Mouse (Mus musculus) small intestine, adult 2 months (tissue): Measurements from ENCODE around the gene Cops7a. TPM values are rescaled to one million over a fixed set of nuclear protein-coding genes. Genes with fewer than 3 reads are reported as not detected.
A peak's percentile ranks its signal among the peaks of the same experiment; 100 is the strongest.

Source experiments
- H3K27ac ChIP-seq: fragments of 200-500 bp; 2 replicates; pipeline ENCODE4 v1.5.1; 2012; ENCODE audit warnings: low read depth, low read length, control low read depth, inconsistent platforms; ENCODE audit not compliant: insufficient read depth
- H3K27me3 ChIP-seq: fragments of 200-500 bp; 2 replicates; pipeline ENCODE4 v1.6.1; 2012; ENCODE audit warnings: mild to moderate bottlenecking, moderate library complexity, low read length, inconsistent platforms; ENCODE audit not compliant: control insufficient read depth, insufficient read depth
- H3K36me3 ChIP-seq: fragments of 200-500 bp; 2 replicates; pipeline ENCODE4 v1.6.1; 2012; ENCODE audit warnings: mild to moderate bottlenecking, low read length, control low read depth, inconsistent platforms; ENCODE audit not compliant: control insufficient read depth, insufficient read depth
- H3K4me1 ChIP-seq: fragments of 200-500 bp; 2 replicates; pipeline ENCODE4 v1.6.1; 2012; ENCODE audit warnings: low read length, inconsistent platforms, mixed read lengths; ENCODE audit not compliant: control insufficient read depth, insufficient read depth, insufficient read length
- H3K4me3 ChIP-seq: fragments of 200-500 bp; 2 replicates; pipeline ENCODE4 v1.5.1; 2012; ENCODE audit warnings: low read depth, mild to moderate bottlenecking, control low read depth, inconsistent platforms, low read length, moderate library complexity
- CTCF ChIP-seq: fragments of 200-500 bp; IDR thresholded peaks from 2 replicates; pipeline ENCODE4 v1.5.1; 2012; ENCODE audit warnings: low read depth, mild to moderate bottlenecking, control low read depth, inconsistent platforms, low read length, moderate library complexity, mixed read lengths; ENCODE audit not compliant: insufficient replicate concordance, insufficient read length; ENCODE audit errors: extremely low read depth
- POLR2A ChIP-seq: fragments of 200-500 bp; IDR thresholded peaks from 2 replicates; pipeline ENCODE4 v1.6.1; 2012; ENCODE audit warnings: low read depth, mild to moderate bottlenecking, control low read depth, inconsistent platforms, low read length, moderate library complexity
- WGBS: fragments of 180-500 bp; shearing (Covaris S2); methylation state at CpG from one replicate; pipeline ENCODE4 v1.1.7; 2018; 5-methylcytosine and 5-hydroxymethylcytosine counted together
- polyA plus RNA-seq: library from polyadenylated mRNA; depleted of rRNA; stranded (reverse); fragments of >200 nt; gene quantifications from 2 replicates; pipeline ENCODE4 v1.2.3, GENCODE M21; 2012

The Cops7a gene
- polyA plus RNA-seq, 1 experiment, result 131 TPM

GRCm38 (mm10) chr6:124936681-124937080, 28.7 kb downstream of the Cops7a start:
- no peak for TF ChIP-seq POLR2A
- TF ChIP-seq CTCF, result no peak
- Histone ChIP-seq H3K27me3 (no peaks in the 10 kb centered on the region), H3K36me3 (peaks cover 38% of the 10 kb centered on the region), H3K4me3 (no peak overlapping the region), H3K4me1 (peaks cover 19% of the 10 kb centered on the region), H3K27ac (no peak overlapping the region)
- WGBS, result 66% methylated on average over 1 of the region's 1 CpGs

DNA sequence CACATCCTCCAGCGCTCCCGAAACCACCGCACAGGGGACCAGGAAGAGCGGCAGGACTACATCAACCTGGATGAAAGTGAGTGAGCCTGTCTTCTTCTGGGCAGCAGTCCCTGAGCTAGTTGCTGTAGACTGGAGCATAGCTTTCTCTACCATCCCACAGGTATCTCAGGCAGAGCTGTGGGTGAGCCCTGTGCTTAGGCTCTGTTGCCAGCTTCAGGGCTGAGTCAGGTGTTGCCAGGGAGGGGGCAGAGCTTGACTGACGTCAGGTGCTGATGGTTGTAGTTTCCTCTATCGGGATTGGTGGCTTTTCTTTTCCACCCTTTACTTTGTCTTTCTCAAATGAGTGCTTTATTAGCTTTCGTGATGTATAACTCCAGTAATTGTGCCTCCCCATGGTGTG, 30.7 kb downstream of the Cops7a start:
- Histone ChIP-seq H3K4me3 (no peak overlapping the region), H3K27ac (no peak overlapping the region; the same call in 1 of the 2 replicates), H3K36me3 (peaks cover 38% of the 10 kb centered on the region), H3K27me3 (no peaks in the 10 kb centered on the region), H3K4me1 (peaks cover 18% of the 10 kb centered on the region)
- TF ChIP-seq POLR2A (no peak), CTCF (no peak)
- 89% methylated on average over 7 of the region's 7 CpGs for WGBS

DNA sequence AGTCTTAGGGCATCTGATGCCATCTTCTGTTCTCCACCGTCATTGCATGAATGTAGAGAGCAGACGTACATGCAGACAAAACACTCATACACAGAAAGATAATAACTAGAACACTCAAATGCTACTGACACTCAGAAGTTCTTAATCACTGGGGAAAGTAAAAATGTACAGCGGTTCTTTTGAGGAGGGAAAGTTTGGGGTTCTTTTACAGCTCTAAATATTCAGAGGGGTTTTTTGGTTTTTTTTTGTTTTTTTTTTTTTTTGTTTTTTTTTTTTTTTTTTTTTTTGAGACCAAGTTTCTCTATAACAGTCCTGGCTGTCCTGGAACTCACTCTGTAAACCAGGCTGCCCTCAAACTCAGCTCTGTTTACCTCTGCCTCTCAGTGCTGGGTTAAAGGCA, 32.2 kb downstream of the Cops7a start:
- H3K27ac ChIP-seq, result no peak overlapping the region
- WGBS, result 92% methylated on average over 3 of the region's 3 CpGs
- no peak for TF ChIP-seq CTCF
- no peak for TF ChIP-seq POLR2A

DNA sequence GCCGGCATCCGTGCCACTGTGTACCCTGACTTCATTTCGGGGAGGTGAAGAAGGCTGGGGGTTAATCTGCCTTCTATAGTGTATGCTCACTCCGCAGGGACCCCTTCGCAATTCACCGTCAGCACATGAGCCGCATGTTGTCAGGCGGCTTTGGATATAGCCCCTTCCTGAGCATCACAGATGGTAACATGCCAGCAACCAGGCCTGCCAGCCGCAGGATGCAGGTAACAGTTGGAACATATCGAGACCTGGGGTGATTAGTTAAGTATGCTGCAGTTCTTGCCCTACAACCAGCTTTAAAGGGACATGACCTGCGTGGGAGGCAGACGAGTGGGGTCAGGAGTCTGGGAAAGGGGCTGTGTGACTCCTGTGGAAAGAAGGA, 33.0 kb downstream of the Cops7a start:
- TF ChIP-seq CTCF, result no peak
- TF ChIP-seq POLR2A, result no peak
- 44% methylated on average over 12 of the region's 12 CpGs for WGBS
- Histone ChIP-seq H3K4me3 (peak overlapping the region; percentile 81), H3K27me3 (no peaks in the 10 kb centered on the region), H3K4me1 (peaks cover 18% of the 10 kb centered on the region), H3K36me3 (peaks cover 35% of the 10 kb centered on the region), H3K27ac (peak overlapping the region; percentile 72)

More for the DNA sequence above, 32.2 kb downstream of the Cops7a start:
- Histone ChIP-seq H3K4me3 (no peak overlapping the region), H3K36me3 (peaks cover 38% of the 10 kb centered on the region), H3K27me3 (no peaks in the 10 kb centered on the region), H3K4me1 (peaks cover 18% of the 10 kb centered on the region)

DNA sequence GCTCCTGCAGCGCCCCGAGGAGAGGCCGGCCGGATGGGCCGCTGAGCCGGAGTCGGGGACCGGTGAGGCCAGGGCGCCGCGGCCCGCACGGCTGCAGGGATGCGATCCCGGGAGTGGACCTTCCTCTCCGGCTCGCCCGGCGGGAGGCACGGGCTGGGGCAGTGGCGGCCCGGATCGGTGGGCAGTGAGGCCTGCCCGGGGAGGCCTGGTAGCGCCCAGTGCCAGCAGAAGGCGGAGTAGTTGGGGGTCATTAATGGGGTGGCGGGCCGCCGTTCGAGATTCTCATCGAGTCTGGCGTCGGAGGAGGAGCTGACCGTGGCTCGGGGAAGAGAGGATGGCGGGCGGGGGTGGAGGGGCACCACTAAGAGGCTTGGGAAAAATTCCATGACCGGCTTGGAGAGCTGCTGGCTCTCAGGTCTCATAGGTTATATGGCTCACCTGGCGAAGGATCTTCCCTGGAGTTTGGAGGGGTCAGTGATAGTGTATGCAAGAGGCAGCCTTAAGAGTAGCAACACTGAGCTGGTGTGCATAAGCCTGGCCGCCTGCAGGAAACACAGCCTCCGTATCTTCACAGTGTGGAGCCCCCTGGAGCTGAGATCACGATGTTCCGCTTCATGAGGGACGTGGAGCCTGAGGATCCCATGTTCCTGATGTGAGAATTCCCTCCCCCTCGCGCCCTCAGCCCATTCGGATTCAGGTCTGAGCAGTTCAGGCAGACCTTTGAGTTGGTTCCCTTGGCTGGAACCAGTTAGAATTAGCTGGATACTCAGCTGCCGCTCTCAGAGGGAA, 33.6 kb downstream of the Cops7a start:
- WGBS, result 1% methylated on average over 48 of the region's 48 CpGs
- H3K36me3 ChIP-seq, result peaks cover 32% of the 10 kb centered on the region
- TF ChIP-seq POLR2A (no peak; the same call in 1 of the 2 replicates), CTCF (peak; percentile 17; the same call in 1 of the 2 replicates)
- H3K27me3 ChIP-seq, result no peaks in the 10 kb centered on the region
- peak overlapping the region; percentile 81 for H3K4me3 ChIP-seq
- peaks cover 18% of the 10 kb centered on the region for H3K4me1 ChIP-seq
- H3K27ac ChIP-seq, result peak overlapping the region; percentile 72

- WGBS, result 0% methylated on average over 60 of the region's 64 CpGs
- Histone ChIP-seq H3K27me3 (no peaks in the 10 kb centered on the region), H3K4me1 (peaks cover 21% of the 10 kb centered on the region), H3K36me3 (peaks cover 24% of the 10 kb centered on the region), H3K27ac (peak within 1 kb of the TSS; percentile 74), H3K4me3 (peak within 1 kb of the TSS; percentile 81)
- TF ChIP-seq POLR2A (peak; percentile 90), CTCF (peak; percentile 99)
Observed at GRCm38 (mm10) chr6:124930754-124931524, 34.4 kb downstream of the Cops7a start, which contains the start of gene Mlf2. Gene Mlf2, plus strand, starts transcription at chr6:124931386.

DNA sequence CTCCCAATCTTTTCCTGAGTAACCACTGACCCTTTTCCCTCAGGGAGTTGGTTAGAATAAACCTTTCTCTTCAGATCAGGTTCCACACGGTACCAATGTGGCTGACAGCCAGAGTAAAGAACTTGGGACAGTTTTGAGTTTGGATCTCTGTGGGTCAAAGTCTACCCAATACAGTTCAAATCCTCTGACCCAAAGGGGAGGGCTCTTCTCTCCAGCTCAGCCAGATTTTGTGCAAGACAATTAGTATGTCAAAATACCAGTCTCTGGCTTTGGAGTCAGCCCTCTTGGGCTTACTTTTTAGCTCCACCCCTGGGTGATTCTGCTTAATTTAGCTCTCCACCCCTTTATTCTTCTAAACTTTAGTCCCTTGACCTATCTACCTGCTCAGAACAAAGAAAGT, 35.1 kb downstream of the Cops7a start:
- 26% methylated on average over 1 of the region's 1 CpGs for WGBS
- no peaks in the 10 kb centered on the region for H3K27me3 ChIP-seq
- TF ChIP-seq POLR2A (no peak), CTCF (no peak)
- peaks cover 21% of the 10 kb centered on the region for H3K4me1 ChIP-seq
- no peak overlapping the region for H3K4me3 ChIP-seq
- H3K36me3 ChIP-seq, result peaks cover 18% of the 10 kb centered on the region
- H3K27ac ChIP-seq, result peak overlapping the region; percentile 74
